Mouse (Mus musculus): Measurements from ENCODE around the gene Mturn. TPM values are rescaled to one million over a fixed set of nuclear protein-coding genes. Genes with fewer than 3 reads are reported as not detected.

Mturn gene
- total RNA-seq, 1 experiment: 4.2 TPM

GRCm38 (mm10) chr6:54690838-54691237 lies 9.4 kb downstream of the Mturn start:
- H3K4me3 ChIP-seq (ENCODE audit: insufficient read depth in 1 of 2, low read depth in 1 of 2, low read length in 2 of 2, poor library complexity in 1 of 2, severe bottlenecking in 1 of 2): no peak overlapping the region
- no peaks in the 10 kb centered on the region; the same call in 1 of the 2 replicates for H3K36me3 ChIP-seq (ENCODE audit: control insufficient read depth, insufficient read depth, low read length, poor library complexity, severe bottlenecking)
- H3K9me3 ChIP-seq (ENCODE audit: control insufficient read depth, insufficient read depth, low read depth, low read length): no peaks in the 10 kb centered on the region
- no peak overlapping the region for H3K27ac ChIP-seq (ENCODE audit: insufficient read depth, low read depth, low read length, poor library complexity, severe bottlenecking)
- TF ChIP-seq HCFC1 (IDR thresholded peaks at IDR 0.05; ENCODE audit: borderline replicate concordance, insufficient read depth, low read length): no peak
- no peak for TF ChIP-seq ZC3H11A (IDR thresholded peaks at IDR 0.05; ENCODE audit: borderline replicate concordance, low read depth, low read length)
- TF ChIP-seq CHD2 (IDR thresholded peaks at IDR 0.05; ENCODE audit: low read depth, low read length): no peak
- in situ Hi-C loops (cut with MboI; ENCODE audit: low sequenced_read_pairs in 2 of 2, unreplicated experiment in 2 of 2): no loop called here
- H3K4me1 ChIP-seq (ENCODE audit: control insufficient read depth in 2 of 2, insufficient read depth in 2 of 2, low read length in 2 of 2, poor library complexity in 1 of 2): peaks cover 0 to 6% of the 10 kb centered on the region in 2 experiments; a peak in 1 of 4 replicates
- no peak for DNase-seq (ENCODE audit: low read depth, low spot score)
- H3K9ac ChIP-seq (ENCODE audit: insufficient read depth, low read depth, low read length, poor library complexity, severe bottlenecking): no peak overlapping the region

GRCm38 (mm10) chr6:54691368-54692116 lies 10.1 kb downstream of the Mturn start:
- H3K36me3 ChIP-seq (ENCODE audit: control insufficient read depth, insufficient read depth, low read length, poor library complexity, severe bottlenecking): no peaks in the 10 kb centered on the region; the same call in 1 of the 2 replicates
- H3K9me3 ChIP-seq (ENCODE audit: control insufficient read depth, insufficient read depth, low read depth, low read length): no peaks in the 10 kb centered on the region
- H3K9ac ChIP-seq (ENCODE audit: insufficient read depth, low read depth, low read length, poor library complexity, severe bottlenecking): no peak overlapping the region
- in situ Hi-C loops (cut with MboI; ENCODE audit: low sequenced_read_pairs in 2 of 2, unreplicated experiment in 2 of 2): no loop called here
- H3K4me1 ChIP-seq (ENCODE audit: control insufficient read depth in 2 of 2, insufficient read depth in 2 of 2, low read length in 2 of 2, poor library complexity in 1 of 2): peaks cover 0 to 6% of the 10 kb centered on the region in 2 experiments; a peak in 1 of 4 replicates
- no peak overlapping the region for H3K27ac ChIP-seq (ENCODE audit: insufficient read depth, low read depth, low read length, poor library complexity, severe bottlenecking)
- DNase-seq (ENCODE audit: low read depth, low spot score): no peak
- no peak for TF ChIP-seq ZC3H11A (IDR thresholded peaks at IDR 0.05; ENCODE audit: borderline replicate concordance, low read depth, low read length)
- no peak overlapping the region for H3K4me3 ChIP-seq (ENCODE audit: insufficient read depth in 1 of 2, low read depth in 1 of 2, low read length in 2 of 2, poor library complexity in 1 of 2, severe bottlenecking in 1 of 2)

- no peak overlapping the region for H3K27ac ChIP-seq (ENCODE audit: insufficient read depth, low read depth, low read length, poor library complexity, severe bottlenecking)
- H3K36me3 ChIP-seq (ENCODE audit: control insufficient read depth, insufficient read depth, low read length, poor library complexity, severe bottlenecking): no peaks in the 10 kb centered on the region; the same call in 1 of the 2 replicates
- no peak overlapping the region for H3K4me3 ChIP-seq (ENCODE audit: insufficient read depth in 1 of 2, low read depth in 1 of 2, low read length in 2 of 2, poor library complexity in 1 of 2, severe bottlenecking in 1 of 2)
- H3K4me1 ChIP-seq (ENCODE audit: control insufficient read depth in 2 of 2, insufficient read depth in 2 of 2, low read length in 2 of 2, poor library complexity in 1 of 2): peaks cover 2 to 9% of the 10 kb centered on the region in 2 experiments; a peak in 2 of 4 replicates
- no peak overlapping the region for H3K9ac ChIP-seq (ENCODE audit: insufficient read depth, low read depth, low read length, poor library complexity, severe bottlenecking)
- TF ChIP-seq CHD2 (IDR thresholded peaks at IDR 0.05; ENCODE audit: low read depth, low read length) (no peak), HCFC1 (IDR thresholded peaks at IDR 0.05; ENCODE audit: borderline replicate concordance, insufficient read depth, low read length) (no peak), MAFK (IDR thresholded peaks at IDR 0.05; ENCODE audit: insufficient read depth, low read depth, low read length) (no peak), ZNF384 (IDR thresholded peaks at IDR 0.05; ENCODE audit: low read depth, low read length) (no peak), ZC3H11A (IDR thresholded peaks at IDR 0.05; ENCODE audit: borderline replicate concordance, low read depth, low read length) (no peak)
- in situ Hi-C loops (cut with MboI; ENCODE audit: low sequenced_read_pairs in 2 of 2, unreplicated experiment in 2 of 2): no loop called here
- DNase-seq (ENCODE audit: low read depth, low spot score): no peak
- no peaks in the 10 kb centered on the region for H3K9me3 ChIP-seq (ENCODE audit: control insufficient read depth, insufficient read depth, low read depth, low read length)
Measured at GRCm38 (mm10) chr6:54692201-54692600, 10.8 kb downstream of the Mturn start.

- in situ Hi-C loops (cut with MboI; ENCODE audit: low sequenced_read_pairs in 2 of 2, unreplicated experiment in 2 of 2): no loop called here
- H3K4me1 ChIP-seq (ENCODE audit: control insufficient read depth in 2 of 2, insufficient read depth in 2 of 2, low read length in 2 of 2, poor library complexity in 1 of 2): peaks cover 3 to 9% of the 10 kb centered on the region in 2 experiments; a peak in 2 of 4 replicates
- H3K27ac ChIP-seq (ENCODE audit: insufficient read depth, low read depth, low read length, poor library complexity, severe bottlenecking): no peak overlapping the region
- no peak for DNase-seq (ENCODE audit: low read depth, low spot score)
- no peaks in the 10 kb centered on the region; the same call in 1 of the 2 replicates for H3K36me3 ChIP-seq (ENCODE audit: control insufficient read depth, insufficient read depth, low read length, poor library complexity, severe bottlenecking)
- TF ChIP-seq CHD2 (IDR thresholded peaks at IDR 0.05; ENCODE audit: low read depth, low read length) (no peak), ZNF384 (IDR thresholded peaks at IDR 0.05; ENCODE audit: low read depth, low read length) (no peak), HCFC1 (IDR thresholded peaks at IDR 0.05; ENCODE audit: borderline replicate concordance, insufficient read depth, low read length) (no peak), MAFK (IDR thresholded peaks at IDR 0.05; ENCODE audit: insufficient read depth, low read depth, low read length) (no peak), ZC3H11A (IDR thresholded peaks at IDR 0.05; ENCODE audit: borderline replicate concordance, low read depth, low read length) (no peak)
- no peak overlapping the region for H3K4me3 ChIP-seq (ENCODE audit: insufficient read depth in 1 of 2, low read depth in 1 of 2, low read length in 2 of 2, poor library complexity in 1 of 2, severe bottlenecking in 1 of 2)
- H3K9me3 ChIP-seq (ENCODE audit: control insufficient read depth, insufficient read depth, low read depth, low read length): no peaks in the 10 kb centered on the region
- H3K9ac ChIP-seq (ENCODE audit: insufficient read depth, low read depth, low read length, poor library complexity, severe bottlenecking): no peak overlapping the region
Measured at GRCm38 (mm10) chr6:54693286-54693685, 11.9 kb downstream of the Mturn start.
